Mouse (Mus musculus) erythroblast, embryonic 14.5 days (primary cell): ENCODE data around the gene Cyb5d1.

Experiments
- GATA1 ChIP-seq: IDR thresholded peaks from 2 replicates; pipeline ENCODE4 v1.6.1; 2012; ENCODE audit warnings: low read length, inconsistent platforms, mixed read lengths
- TAL1 ChIP-seq: IDR thresholded peaks from 3 replicates; pipeline ENCODE4 v1.6.1; 2012; ENCODE audit warnings: low read length, inconsistent platforms, mixed read lengths

GRCm38 (mm10) chr11:69357690-69358089 lies 37.7 kb downstream of the Cyb5d1 start:
- TF ChIP-seq TAL1 (no peak), GATA1 (no peak)
